Mouse (Mus musculus) liver, embryonic 12.5 days (tissue): ENCODE results near the gene Rxfp2. TPM values are rescaled to one million over a fixed set of nuclear protein-coding genes. Genes with fewer than 3 reads are reported as not detected.

Source experiments
- ATAC-seq: fragments of 200-750 bp; cut with Nextera tagmentation; 2 replicates; pipeline ENCODE4 v1.8.0; 2017; ENCODE audit warnings: moderate number of reproducible peaks, mild to moderate bottlenecking, moderate library complexity
- H3K27ac ChIP-seq: fragments of 300-500 bp; sonication (generic); 2 replicates; pipeline ENCODE4 v1.5.1; 2016; ENCODE audit warnings: mild to moderate bottlenecking
- H3K27me3 ChIP-seq: fragments of 300-500 bp; sonication (generic); replicated peaks from 2 replicates; pipeline ENCODE4 v1.6.1; 2016; ENCODE audit warnings: mild to moderate bottlenecking, moderate library complexity
- H3K36me3 ChIP-seq: fragments of 300-500 bp; sonication (generic); 2 replicates; pipeline ENCODE4 v1.6.1; 2016; ENCODE audit warnings: mild to moderate bottlenecking, moderate library complexity
- H3K4me1 ChIP-seq: fragments of 300-500 bp; sonication (generic); 2 replicates; pipeline ENCODE4 v1.6.1; 2016
- H3K4me2 ChIP-seq: fragments of 300-500 bp; sonication (generic); 2 replicates; pipeline ENCODE4 v1.6.1; 2016; ENCODE audit warnings: mild to moderate bottlenecking, moderate library complexity
- H3K4me3 ChIP-seq: fragments of 300-500 bp; sonication (generic); 2 replicates; pipeline ENCODE4 v1.5.1; 2016; ENCODE audit warnings: mild to moderate bottlenecking, moderate library complexity
- H3K9ac ChIP-seq: fragments of 300-500 bp; sonication (generic); 2 replicates; pipeline ENCODE4 v1.6.1; 2016; ENCODE audit warnings: mild to moderate bottlenecking, moderate library complexity
- H3K9me3 ChIP-seq: fragments of 300-500 bp; sonication (generic); replicated peaks from 2 replicates; pipeline ENCODE4 v1.6.1; 2016; ENCODE audit warnings: mild to moderate bottlenecking, moderate library complexity
- WGBS: fragments of 180-500 bp; shearing (Covaris S2); methylation state at CpG from one replicate; pipeline ENCODE4 v1.1.7; 2016; ENCODE audit not compliant: insufficient replicate concordance; 5-methylcytosine and 5-hydroxymethylcytosine counted together
- polyA plus RNA-seq: library from polyadenylated mRNA; unstranded; fragments of >200 nt; fragmentation: Nextera tagmentation; extraction: Ambion mirVana; gene quantifications from 2 replicates; pipeline ENCODE4 v1.2.1, GENCODE M21; 2016

Rxfp2 gene
- polyA plus RNA-seq, 1 experiment from 2014 or later: 0.11 TPM

DNA sequence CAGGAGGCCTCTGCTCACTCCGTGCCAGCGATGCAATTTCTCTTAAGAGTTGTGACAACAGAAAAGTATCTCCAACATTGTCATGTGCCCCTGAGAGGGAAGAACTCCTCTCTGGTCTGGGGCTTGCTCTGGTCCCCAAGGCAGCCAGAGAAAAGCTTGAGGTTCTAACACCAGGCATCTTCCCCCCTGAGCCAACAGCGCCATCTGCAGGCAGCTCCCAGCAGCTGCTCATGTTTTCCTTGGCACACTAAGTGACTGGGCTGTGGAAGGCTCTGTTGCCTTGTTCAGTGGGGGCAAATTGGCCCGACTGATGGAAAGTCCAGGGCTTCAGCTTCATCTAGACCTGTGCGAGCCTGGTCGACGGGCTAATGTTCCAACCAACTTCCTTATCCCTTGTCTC lies 31.5 kb downstream of the Rxfp2 start:
- no peaks in the 10 kb centered on the region for H3K4me1 ChIP-seq
- no peak overlapping the region for H3K27ac ChIP-seq
- 47% methylated on average over 7 of the region's 7 CpGs for WGBS
- no peaks in the 10 kb centered on the region for H3K9me3 ChIP-seq
- no peaks in the 10 kb centered on the region for H3K27me3 ChIP-seq
- no peaks in the 10 kb centered on the region for H3K36me3 ChIP-seq
- H3K4me3 ChIP-seq: no peak overlapping the region
- no peak overlapping the region for H3K4me2 ChIP-seq
- ATAC-seq: no peak
- no peak overlapping the region for H3K9ac ChIP-seq

DNA sequence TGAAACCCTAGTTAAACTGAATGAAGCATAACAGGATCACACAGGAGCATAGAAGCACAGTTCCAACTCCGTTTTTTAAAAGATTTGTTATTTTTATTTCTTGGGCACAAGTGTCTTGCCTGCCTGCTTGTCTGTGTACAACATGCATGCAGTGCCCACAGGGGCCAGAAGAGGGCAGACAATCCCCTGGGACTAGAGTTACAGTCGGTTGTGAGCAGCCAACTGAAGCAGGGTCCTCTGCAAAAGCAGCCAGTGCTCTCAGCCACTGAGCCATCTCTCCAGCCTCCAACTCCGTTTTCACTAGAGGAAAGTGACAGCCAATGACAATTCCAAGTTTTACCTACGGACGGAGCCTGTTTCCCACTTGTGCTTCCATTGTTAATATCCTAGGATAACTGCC lies 33.4 kb downstream of the Rxfp2 start:
- Histone ChIP-seq H3K9me3 (no peaks in the 10 kb centered on the region), H3K9ac (no peak overlapping the region), H3K27me3 (no peaks in the 10 kb centered on the region), H3K4me1 (no peaks in the 10 kb centered on the region), H3K27ac (no peak overlapping the region), H3K4me2 (no peak overlapping the region), H3K4me3 (no peak overlapping the region), H3K36me3 (no peaks in the 10 kb centered on the region)
- ATAC-seq: no peak
- WGBS: 40% methylated on average over 5 of the region's 5 CpGs

DNA sequence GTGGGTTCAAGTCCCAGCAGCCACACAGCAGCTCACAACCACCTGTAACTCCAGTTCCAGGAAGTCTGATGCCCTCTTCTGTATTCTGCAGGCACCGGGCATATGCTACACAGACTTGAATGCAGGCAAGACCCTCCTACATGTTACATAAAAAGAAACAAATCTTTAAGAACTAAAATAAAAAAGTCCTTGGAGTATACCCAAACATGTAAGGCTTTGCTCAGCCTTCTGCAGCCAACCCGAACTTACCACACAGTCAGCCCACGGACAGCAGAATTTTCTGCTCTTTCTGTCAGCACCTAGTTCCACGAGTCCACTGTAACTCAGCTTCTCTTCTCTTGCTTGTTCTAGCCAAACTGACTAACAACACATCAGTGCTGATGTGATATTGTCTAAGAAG lies 34.8 kb downstream of the Rxfp2 start:
- Histone ChIP-seq H3K9ac (no peak overlapping the region), H3K4me2 (no peak overlapping the region), H3K36me3 (no peaks in the 10 kb centered on the region), H3K27ac (no peak overlapping the region), H3K4me1 (no peaks in the 10 kb centered on the region), H3K27me3 (no peaks in the 10 kb centered on the region), H3K4me3 (no peak overlapping the region), H3K9me3 (no peaks in the 10 kb centered on the region)
- no peak for ATAC-seq
- 66% methylated on average over 4 of the region's 4 CpGs for WGBS

DNA sequence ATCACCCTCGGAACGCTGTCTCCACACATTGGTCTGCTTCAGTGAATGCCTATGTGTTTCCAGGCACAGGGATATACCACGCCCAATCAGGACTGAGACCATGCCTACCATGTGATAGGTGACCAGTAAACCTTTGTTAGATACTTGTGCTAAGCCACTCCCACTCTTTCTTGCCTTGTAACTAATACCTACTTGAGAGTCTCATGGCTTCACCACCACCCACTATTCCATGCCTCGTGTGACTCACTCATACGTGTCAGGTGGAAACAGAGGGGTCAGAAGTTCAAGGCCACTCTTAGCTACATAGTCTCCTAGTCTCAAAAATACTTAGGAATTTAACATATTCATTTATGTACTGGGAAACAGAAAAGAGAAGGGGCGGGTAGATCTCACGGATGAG lies 35.5 kb downstream of the Rxfp2 start:
- Histone ChIP-seq H3K27ac (no peak overlapping the region), H3K9ac (no peak overlapping the region), H3K9me3 (peaks cover 6% of the 10 kb centered on the region; the same call in 1 of the 2 replicates), H3K4me3 (no peak overlapping the region), H3K36me3 (no peaks in the 10 kb centered on the region), H3K27me3 (no peaks in the 10 kb centered on the region), H3K4me1 (no peaks in the 10 kb centered on the region), H3K4me2 (no peak overlapping the region)
- ATAC-seq: no peak
- WGBS: 74% methylated on average over 7 of the region's 7 CpGs

DNA sequence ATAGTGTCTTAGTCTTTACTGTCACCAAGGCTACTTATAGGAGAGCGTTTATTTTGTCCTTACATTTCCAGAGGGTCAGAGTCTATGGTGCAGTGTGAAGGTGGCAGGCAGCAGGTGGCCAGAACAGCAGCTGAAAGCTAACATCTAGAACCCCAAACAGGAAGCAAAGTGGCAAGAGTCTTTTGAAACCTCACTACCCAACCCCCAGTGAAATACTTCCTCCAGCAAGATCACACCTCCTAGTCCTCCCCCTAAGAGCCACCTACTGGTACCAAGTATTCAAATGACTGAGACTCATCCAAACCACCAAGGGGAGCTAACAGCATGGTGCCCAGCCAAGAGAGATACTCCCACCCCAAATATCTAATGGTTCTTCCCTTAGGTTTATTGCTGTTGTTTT lies 36.8 kb downstream of the Rxfp2 start:
- no peak for ATAC-seq
- no peak overlapping the region for H3K4me2 ChIP-seq
- H3K4me1 ChIP-seq: no peaks in the 10 kb centered on the region
- no peak overlapping the region for H3K9ac ChIP-seq
- no peaks in the 10 kb centered on the region for H3K27me3 ChIP-seq
- no peaks in the 10 kb centered on the region for H3K36me3 ChIP-seq
- 67% methylated on average over 1 of the region's 1 CpGs for WGBS
- H3K4me3 ChIP-seq: no peak overlapping the region
- H3K9me3 ChIP-seq: peaks cover 6% of the 10 kb centered on the region
- no peak overlapping the region for H3K27ac ChIP-seq

DNA sequence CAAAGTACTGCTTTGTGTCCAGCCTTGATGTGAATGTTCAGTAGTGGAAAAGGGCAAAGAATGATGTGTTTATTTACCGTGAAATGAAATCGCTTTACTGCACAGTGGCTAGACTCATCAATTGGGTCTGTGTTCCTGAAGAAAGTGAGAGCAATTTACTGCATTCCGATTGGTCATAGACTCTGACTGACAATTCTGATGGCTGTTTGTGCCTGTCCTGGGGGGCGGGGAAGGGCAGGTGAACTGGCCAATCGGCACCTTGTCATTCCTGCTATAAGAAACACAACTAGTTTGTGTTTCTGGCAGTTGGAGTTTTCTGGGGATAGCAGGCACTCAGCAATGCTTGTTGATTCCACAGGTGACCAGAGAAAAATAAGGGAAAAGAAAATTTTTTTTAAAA lies 37.6 kb downstream of the Rxfp2 start:
- no peak overlapping the region for H3K4me3 ChIP-seq
- peaks cover 9% of the 10 kb centered on the region for H3K9me3 ChIP-seq
- H3K4me1 ChIP-seq: no peaks in the 10 kb centered on the region
- 65% methylated on average over 5 of the region's 5 CpGs for WGBS
- H3K36me3 ChIP-seq: no peaks in the 10 kb centered on the region
- no peak overlapping the region for H3K27ac ChIP-seq
- no peak overlapping the region for H3K9ac ChIP-seq
- no peak overlapping the region for H3K4me2 ChIP-seq
- no peaks in the 10 kb centered on the region for H3K27me3 ChIP-seq
- ATAC-seq: no peak

DNA sequence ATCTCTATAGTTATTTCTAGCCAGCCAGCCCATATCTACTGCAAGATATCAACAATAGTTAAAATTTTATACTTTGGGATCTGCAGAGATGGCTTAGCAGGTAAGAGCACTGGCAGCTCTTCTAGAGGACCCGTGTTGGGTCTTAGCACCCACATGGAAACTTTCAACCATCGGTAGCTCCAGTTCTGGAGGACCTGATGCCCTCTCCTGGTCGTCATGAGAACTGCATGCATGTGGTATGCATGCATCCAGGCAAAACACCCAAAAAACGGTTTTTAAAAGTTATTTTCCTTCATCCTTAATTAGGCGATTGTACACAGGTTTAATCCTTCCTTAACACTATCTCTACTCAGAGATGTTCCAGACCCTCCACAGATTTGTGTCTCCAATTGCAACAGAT lies 40.4 kb downstream of the Rxfp2 start:
- 58% methylated on average over 5 of the region's 5 CpGs for WGBS
- H3K36me3 ChIP-seq: no peaks in the 10 kb centered on the region
- H3K9ac ChIP-seq: no peak overlapping the region
- no peak overlapping the region for H3K4me2 ChIP-seq
- H3K9me3 ChIP-seq: peaks cover 12% of the 10 kb centered on the region
- H3K4me3 ChIP-seq: no peak overlapping the region
- H3K4me1 ChIP-seq: no peaks in the 10 kb centered on the region
- ATAC-seq: no peak
- H3K27me3 ChIP-seq: no peaks in the 10 kb centered on the region
- H3K27ac ChIP-seq: no peak overlapping the region

DNA sequence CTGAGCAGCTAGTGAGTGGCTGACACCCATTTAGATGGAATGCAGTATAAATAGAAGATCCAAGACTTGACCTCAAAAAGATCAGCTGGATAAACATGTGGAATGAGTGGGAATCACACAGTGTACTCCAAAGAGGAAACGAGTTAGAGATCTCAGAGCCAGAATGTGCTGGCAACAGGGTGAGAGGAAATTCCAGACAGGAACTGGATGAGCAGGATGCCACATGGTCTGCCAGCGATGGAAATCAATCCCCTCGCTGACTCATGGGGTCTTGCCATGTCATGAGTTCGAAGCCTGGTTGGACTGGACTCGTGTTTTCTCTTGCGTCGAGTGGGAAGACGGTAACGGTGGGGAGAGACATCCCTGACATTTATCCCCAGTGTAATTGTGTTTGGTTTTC lies 41.0 kb downstream of the Rxfp2 start:
- no peak overlapping the region for H3K27ac ChIP-seq
- 80% methylated on average over 9 of the region's 9 CpGs for WGBS
- no peak overlapping the region for H3K4me3 ChIP-seq
- peaks cover 12% of the 10 kb centered on the region for H3K9me3 ChIP-seq
- no peaks in the 10 kb centered on the region for H3K4me1 ChIP-seq
- H3K27me3 ChIP-seq: no peaks in the 10 kb centered on the region
- no peaks in the 10 kb centered on the region for H3K36me3 ChIP-seq
- H3K9ac ChIP-seq: no peak overlapping the region
- ATAC-seq: no peak
- no peak overlapping the region for H3K4me2 ChIP-seq

DNA sequence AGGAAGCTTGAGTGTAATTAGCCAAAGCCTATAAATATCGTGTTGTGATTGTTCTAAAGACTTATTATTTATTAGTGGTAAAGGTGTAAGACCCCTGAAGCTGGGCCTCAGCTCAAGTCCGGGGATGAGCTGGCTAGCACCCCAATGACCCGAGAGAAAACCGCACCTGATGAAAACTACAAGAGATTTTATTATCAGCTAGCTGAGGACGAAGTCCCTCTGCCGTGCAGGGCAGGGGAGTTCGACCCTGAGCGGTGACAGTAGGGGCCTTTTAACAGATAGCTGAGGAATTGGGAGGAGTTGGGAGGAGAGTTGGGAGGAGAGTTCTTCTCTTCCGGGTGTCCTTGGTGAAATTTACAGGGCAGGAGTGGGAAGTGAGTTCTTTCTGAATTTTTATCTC lies 42.6 kb downstream of the Rxfp2 start:
- Histone ChIP-seq H3K9ac (no peak overlapping the region), H3K27ac (no peak overlapping the region), H3K9me3 (peaks cover 12% of the 10 kb centered on the region), H3K4me2 (no peak overlapping the region), H3K4me1 (no peaks in the 10 kb centered on the region), H3K27me3 (no peaks in the 10 kb centered on the region), H3K4me3 (no peak overlapping the region), H3K36me3 (no peaks in the 10 kb centered on the region)
- ATAC-seq: no peak
- 73% methylated on average over 9 of the region's 9 CpGs for WGBS

DNA sequence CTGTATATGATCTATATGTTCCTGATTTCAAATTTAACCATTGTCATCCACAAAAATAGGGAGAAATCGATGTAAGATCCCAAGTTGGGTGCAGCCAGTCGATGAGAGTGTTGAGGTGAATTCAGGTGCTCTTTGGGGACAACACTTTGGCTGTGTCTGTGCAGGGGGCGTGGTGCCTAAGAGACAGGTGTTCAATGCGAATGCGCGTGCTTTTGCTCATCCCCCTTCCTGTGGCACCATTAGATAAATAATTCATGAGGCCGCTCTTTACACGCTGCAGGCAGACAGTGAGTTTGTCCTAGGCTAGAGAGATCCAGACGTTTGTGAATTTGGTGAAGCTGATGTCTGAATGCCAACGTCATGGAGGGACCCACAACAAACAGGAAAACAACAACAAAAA lies 45.8 kb downstream of the Rxfp2 start:
- Histone ChIP-seq H3K4me3 (no peak overlapping the region), H3K27ac (no peak overlapping the region), H3K4me1 (no peaks in the 10 kb centered on the region), H3K9ac (no peak overlapping the region), H3K4me2 (no peak overlapping the region), H3K27me3 (no peaks in the 10 kb centered on the region), H3K9me3 (peaks cover 6% of the 10 kb centered on the region; the same call in 1 of the 2 replicates), H3K36me3 (no peaks in the 10 kb centered on the region)
- ATAC-seq: no peak
- 56% methylated on average over 10 of the region's 10 CpGs for WGBS

DNA sequence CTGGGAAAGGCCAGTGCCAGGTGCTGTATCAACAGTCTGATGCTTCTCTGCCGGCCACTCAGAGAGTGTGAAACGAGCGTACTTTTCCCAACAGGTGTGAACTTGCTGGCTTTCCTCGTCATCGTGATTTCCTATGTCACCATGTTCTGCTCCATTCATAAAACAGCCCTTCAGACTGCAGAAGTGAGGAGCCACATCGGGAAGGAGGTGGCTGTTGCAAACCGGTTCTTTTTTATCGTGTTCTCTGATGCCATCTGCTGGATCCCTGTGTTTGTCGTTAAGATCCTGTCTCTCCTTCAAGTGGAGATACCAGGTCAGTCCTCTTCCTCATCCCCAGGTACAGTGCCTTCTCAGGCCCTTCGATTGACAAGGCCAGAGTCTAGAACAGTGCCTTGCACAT lies 51.6 kb downstream of the Rxfp2 start:
- H3K4me1 ChIP-seq: no peaks in the 10 kb centered on the region
- H3K4me3 ChIP-seq: no peak overlapping the region
- ATAC-seq: no peak
- no peak overlapping the region for H3K4me2 ChIP-seq
- WGBS: 20% methylated on average over 10 of the region's 10 CpGs
- H3K27ac ChIP-seq: no peak overlapping the region
- no peaks in the 10 kb centered on the region for H3K27me3 ChIP-seq
- no peak overlapping the region for H3K9ac ChIP-seq
- no peaks in the 10 kb centered on the region for H3K9me3 ChIP-seq
- H3K36me3 ChIP-seq: no peaks in the 10 kb centered on the region

DNA sequence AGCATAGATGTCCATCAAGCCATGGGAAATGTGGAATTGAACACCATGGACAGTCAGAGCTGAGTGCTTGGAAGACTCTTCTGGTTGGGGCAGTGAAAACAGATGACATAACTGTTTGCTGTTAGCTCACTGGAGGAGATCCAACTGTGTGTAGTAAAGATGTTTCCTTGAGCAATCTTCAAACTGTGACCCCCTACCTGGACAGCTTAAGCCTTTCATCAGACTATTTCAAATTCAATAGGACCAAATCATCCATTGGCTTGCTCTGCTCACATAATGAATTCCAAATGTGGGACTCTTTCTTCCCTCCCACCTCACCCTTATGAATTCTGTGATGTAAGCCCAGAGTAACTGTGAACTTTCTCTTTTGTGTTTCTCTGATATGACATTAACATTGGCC lies 53.3 kb downstream of the Rxfp2 start:
- H3K4me3 ChIP-seq: no peak overlapping the region
- H3K36me3 ChIP-seq: no peaks in the 10 kb centered on the region
- H3K27me3 ChIP-seq: no peaks in the 10 kb centered on the region
- H3K27ac ChIP-seq: no peak overlapping the region
- H3K9ac ChIP-seq: no peak overlapping the region
- ATAC-seq: no peak
- no peaks in the 10 kb centered on the region for H3K4me1 ChIP-seq
- no peaks in the 10 kb centered on the region for H3K9me3 ChIP-seq
- no peak overlapping the region for H3K4me2 ChIP-seq

DNA sequence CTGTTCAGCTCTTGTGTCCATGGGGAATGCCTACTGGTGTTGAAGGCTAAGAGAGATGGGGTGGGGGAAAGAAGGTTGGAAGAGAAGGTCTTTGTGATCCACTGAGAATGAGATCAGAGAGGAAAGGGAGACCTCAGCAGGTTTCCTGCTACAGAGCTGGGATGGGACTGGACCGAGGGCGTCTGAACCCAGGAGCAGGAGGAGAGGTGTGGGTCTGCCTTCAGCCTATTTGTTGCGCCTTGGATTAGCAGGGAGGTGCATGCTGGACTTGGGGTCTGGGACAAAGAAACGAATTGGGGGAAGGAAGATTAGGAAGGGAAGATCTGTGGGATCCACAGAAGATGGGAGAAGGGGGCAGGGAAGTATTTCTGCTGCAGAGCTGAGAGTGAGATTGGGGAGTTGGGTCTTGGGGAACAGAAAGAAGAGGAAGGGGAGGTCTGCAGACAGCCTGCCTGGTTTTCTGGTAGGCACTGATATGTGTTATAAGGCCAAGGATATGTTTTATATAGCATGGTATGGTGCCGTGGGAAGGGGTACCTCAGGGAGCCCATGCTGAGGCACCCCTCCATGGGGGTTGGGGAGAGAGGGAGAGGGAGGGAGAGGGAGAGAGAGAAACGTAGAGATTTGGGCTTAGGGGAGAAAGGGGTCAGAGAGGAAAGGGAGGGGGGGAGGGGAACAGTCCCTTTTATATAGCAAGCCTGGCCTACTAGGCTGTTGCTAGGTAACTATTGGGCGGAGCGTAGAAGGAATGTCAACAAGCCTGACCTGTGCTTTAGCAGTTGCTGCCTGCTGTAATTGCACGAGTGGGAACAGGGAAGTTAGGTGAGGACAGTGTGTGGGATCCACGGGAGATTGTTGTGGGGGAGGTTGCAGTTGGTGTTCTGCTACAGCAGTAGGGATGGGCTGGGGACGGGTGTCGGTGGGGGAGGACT lies 61.7 kb downstream of the Rxfp2 start:
- Histone ChIP-seq H3K4me2 (peak overlapping the region; percentile 27), H3K4me1 (no peaks in the 10 kb centered on the region), H3K27me3 (no peaks in the 10 kb centered on the region), H3K27ac (no peak overlapping the region), H3K9ac (no peak overlapping the region), H3K36me3 (no peaks in the 10 kb centered on the region), H3K9me3 (no peaks in the 10 kb centered on the region), H3K4me3 (no peak overlapping the region)
- ATAC-seq: 0 out of 2 replicates have a peak, but pooled peaks have one; percentile 32
- WGBS: 34% methylated on average over 12 of the region's 12 CpGs
